Mouse (Mus musculus): Measurements from ENCODE around the gene Neil3. TPM values are rescaled to one million over a fixed set of nuclear protein-coding genes. Genes with fewer than 3 reads are reported as not detected.

The Neil3 gene
- 0.17 and 0.27 TPM in 2 replicates for polyA plus RNA-seq (2012; rRNA removed; ENCODE audit: low replicate concordance)

GRCm38 (mm10) chr8:53638495-53639171 is at the start of gene Neil3:
Neil3 (minus strand) TSS chr8:53639065.

Other genes starting within 250 kb of the Neil3 start
- gene Aga, start 127.3 kb downstream of the Neil3 start, polyA plus RNA-seq (2012; rRNA removed; ENCODE audit: low replicate concordance) = 3.3 and 5.0 TPM in 2 replicates

Measured in mammary gland, adult 2 months (tissue).